In genomic region chr12:54243158-54243557, GRCm38 (mm10) we compare ENCODE assay signal across 24 mouse cellular contexts. TPM values are rescaled to one million over a fixed set of nuclear protein-coding genes. Genes with fewer than 3 reads are reported as not detected.
A peak's percentile ranks its signal among the peaks of the same experiment; 100 is the strongest.
DNase-seq lines count a peak whose midpoint lies in the region; ATAC-seq and TF ChIP-seq lines count a peak whose summit lies in the region.
"Had no signal": no experiment of that assay in that cellular context is flagged by ENCODE, and none has a peak within 500 bp of the region (broad histone marks: within the 10 kb centered on the region; RNA-seq: fewer than 3 reads in every experiment).

No protein-coding gene starts in this region.

- no peak for TF ChIP-seq CTCF in gastrocnemius, adult 2 months (IDR thresholded peaks at IDR 0.05)
- TF ChIP-seq CTCF in stomach, postnatal 0 days (IDR thresholded peaks at IDR 0.05; ENCODE audit: low read depth) = no peak

- H3K9ac ChIP-seq in limb, embryonic 14.5 days (ENCODE audit: low read depth, low read length, severe bottlenecking) = no peak overlapping the region
- H3K9ac ChIP-seq in stomach, postnatal 0 days (ENCODE audit: low read length) = no peak overlapping the region
- H3K9ac ChIP-seq: embryonic facial prominence, embryonic 12.5 days; forebrain, embryonic 13.5 days; forebrain, embryonic 15.5 days had no signal

- H3K4me3 ChIP-seq in gastrocnemius, adult 2 months = peak overlapping the region; percentile 54
- no peak overlapping the region for H3K4me3 ChIP-seq in limb, embryonic 14.5 days (replicated peaks; ENCODE audit: low read length)
- H3K4me3 ChIP-seq in limb, embryonic 10.5 days = no peak overlapping the region
- H3K4me3 ChIP-seq in stomach, postnatal 0 days (ENCODE audit: low read depth, low read length) = no peak overlapping the region
- H3K4me3 ChIP-seq: embryonic facial prominence, embryonic 10.5 days; embryonic facial prominence, embryonic 12.5 days; forebrain, embryonic 13.5 days; forebrain, embryonic 15.5 days had no signal

- peak overlapping the region; percentile 75 for H3K27ac ChIP-seq in gastrocnemius, adult 2 months
- H3K27ac ChIP-seq in limb, embryonic 14.5 days (replicated peaks; ENCODE audit: low read depth, low read length) = no peak overlapping the region
- H3K27ac ChIP-seq in limb, embryonic 10.5 days = no peak overlapping the region
- H3K27ac ChIP-seq in stomach, postnatal 0 days (replicated peaks) = no peak overlapping the region
- H3K27ac ChIP-seq: embryonic facial prominence, embryonic 10.5 days; embryonic facial prominence, embryonic 12.5 days; forebrain, embryonic 13.5 days; forebrain, embryonic 15.5 days had no signal

- ATAC-seq in limb, embryonic 14.5 days (ENCODE audit: low FRiP score, low read depth) = no peak
- 0 out of 2 replicates have a peak, but pooled peaks have one; percentile 26 for ATAC-seq in stomach, postnatal 0 days (ENCODE audit: low FRiP score, low TSS enrichment)
- ATAC-seq: activated CD4-positive, CD25-positive, alpha-beta regulatory T cell, adult 4 months; CD4-positive, CD25-positive, alpha-beta regulatory T cell, adult 4 months; forebrain, embryonic 13.5 days; forebrain, embryonic 15.5 days; Patski had no signal

- intact Hi-C loops in gastrocnemius, adult 2 months (cut with DNase I) = no loop called here
- intact Hi-C loops in gastrocnemius, postnatal 14 days (cut with DNase I; ENCODE audit: low total_unique reads) = loop anchor here (5.0 kb wide), 1 partner anchor 36 kb away; no protein-coding TSS in a partner anchor

- no peaks in the 10 kb centered on the region for H3K4me1 ChIP-seq in limb, embryonic 14.5 days (ENCODE audit: control insufficient read depth, insufficient read depth, low read length)
- no peaks in the 10 kb centered on the region for H3K4me1 ChIP-seq in limb, embryonic 10.5 days
- H3K4me1 ChIP-seq in stomach, postnatal 0 days (replicated peaks; ENCODE audit: control insufficient read depth, insufficient read depth) = no peaks in the 10 kb centered on the region
- H3K4me1 ChIP-seq: embryonic facial prominence, embryonic 10.5 days; embryonic facial prominence, embryonic 12.5 days; forebrain, embryonic 13.5 days; forebrain, embryonic 15.5 days had no signal

- WGBS in limb, embryonic 14.5 days = 77% methylated on average over 5 of the region's 5 CpGs
- WGBS in limb, embryonic 10.5 days = 92% methylated on average over 5 of the region's 5 CpGs
- WGBS in stomach, postnatal 0 days = 51% methylated on average over 5 of the region's 5 CpGs

- H3K36me3 ChIP-seq in limb, embryonic 14.5 days (ENCODE audit: control insufficient read depth, insufficient read depth, low read length) = no peaks in the 10 kb centered on the region
- no peaks in the 10 kb centered on the region for H3K36me3 ChIP-seq in limb, embryonic 10.5 days
- no peaks in the 10 kb centered on the region for H3K36me3 ChIP-seq in stomach, postnatal 0 days (ENCODE audit: control insufficient read depth, insufficient read depth, low read length)
- H3K36me3 ChIP-seq: embryonic facial prominence, embryonic 10.5 days; embryonic facial prominence, embryonic 12.5 days; forebrain, embryonic 15.5 days; G1E had no signal

- no peak overlapping the region for H3K4me2 ChIP-seq in limb, embryonic 14.5 days (replicated peaks; ENCODE audit: low read depth, low read length, severe bottlenecking)
- H3K4me2 ChIP-seq in stomach, postnatal 0 days (replicated peaks; ENCODE audit: low read depth) = no peak overlapping the region
- H3K4me2 ChIP-seq: embryonic facial prominence, embryonic 12.5 days; forebrain, embryonic 13.5 days; forebrain, embryonic 15.5 days had no signal

- H3K9me3 ChIP-seq in limb, embryonic 14.5 days (ENCODE audit: control insufficient read depth, low read length) = no peaks in the 10 kb centered on the region
- no peaks in the 10 kb centered on the region for H3K9me3 ChIP-seq in limb, embryonic 10.5 days (replicated peaks)
- H3K9me3 ChIP-seq in stomach, postnatal 0 days (ENCODE audit: control insufficient read depth, low read length) = no peaks in the 10 kb centered on the region
- H3K9me3 ChIP-seq: embryonic facial prominence, embryonic 10.5 days; embryonic facial prominence, embryonic 12.5 days; forebrain, embryonic 13.5 days; forebrain, embryonic 15.5 days had no signal

- TF ChIP-seq EP300 in stomach, postnatal 0 days (optimal IDR thresholded peaks at IDR 0.05) = no peak

- TF ChIP-seq POLR2A in limb, embryonic 14.5 days (IDR thresholded peaks at IDR 0.05; ENCODE audit: borderline replicate concordance, extremely low read depth, insufficient read depth, insufficient read length) = no peak

- DNase-seq in gastrocnemius, adult 2 months = peak; percentile 27
- no peak for DNase-seq in gastrocnemius, postnatal 14 days
- DNase-seq in limb, embryonic 14.5 days (ENCODE audit: low spot score) = peak; percentile 17
- DNase-seq in limb, embryonic 10.5 days (ENCODE audit: low spot score) = no peak
- no peak for DNase-seq in stomach, postnatal 0 days (ENCODE audit: low spot score)
- no peak for DNase-seq in spleen, adult 18-20 months
- DNase-seq: adrenal gland, adult 8-10 months; adrenal gland, postnatal 14 days; adrenal gland, postnatal 36 days; B cell, adult 2 months; cerebellum, adult 11-12 months; cerebellum, adult 2 months; cerebellum, adult 9-10 months; cerebellum, postnatal 10 days; cerebellum, postnatal 25 days had no signal

- H3K27me3 ChIP-seq in limb, embryonic 14.5 days (ENCODE audit: control insufficient read depth, insufficient read depth, low read length) = no peaks in the 10 kb centered on the region
- H3K27me3 ChIP-seq in limb, embryonic 10.5 days (ENCODE audit: low read depth, poor library complexity, severe bottlenecking) = no peaks in the 10 kb centered on the region
- no peaks in the 10 kb centered on the region for H3K27me3 ChIP-seq in stomach, postnatal 0 days (ENCODE audit: control insufficient read depth, insufficient read depth, low read length)
- H3K27me3 ChIP-seq: CH12.LX; embryonic facial prominence, embryonic 12.5 days; forebrain, embryonic 13.5 days; forebrain, embryonic 15.5 days; Patski had no signal

RNA-seq across cellular contexts. Expression of gene Egln3, which starts 39.5 kb away (rescaled TPM):
- 10 to 100 TPM; 27.8 to 73.6 TPM for total RNA-seq in gastrocnemius, adult 2 months (2021)
- 10 to 100 TPM; 14.0 to 14.1 TPM for total RNA-seq in gastrocnemius, postnatal 14 days (2021)
- 7.7 and 7.8 TPM in 2 replicates for polyA plus RNA-seq in limb, embryonic 14.5 days (2012; rRNA removed)
- polyA plus RNA-seq in limb, embryonic 14.5 days (2014; fragmentation: Nextera tagmentation; extraction: Ambion mirVana) = 5.6 and 7.1 TPM in 2 replicates
- polyA plus RNA-seq in limb, embryonic 10.5 days (2016; fragmentation: Nextera tagmentation; extraction: Ambion mirVana) = 2.8 and 2.9 TPM in 2 replicates
- 78.8 and 80.3 TPM in 2 replicates for polyA plus RNA-seq in stomach, postnatal 0 days (2015; fragmentation: Nextera tagmentation; extraction: Ambion mirVana)
- polyA plus RNA-seq: G1E had no signal

Comparison
In these comparisons a context has a peak if more than half of its experiments do, and no peak if none do; other contexts are left out.
1. DNase-seq: peak in gastrocnemius, adult 2 months (single experiment) and limb, embryonic 14.5 days (single experiment); none in gastrocnemius, postnatal 14 days (single experiment), limb, embryonic 10.5 days (single experiment), stomach, postnatal 0 days (single experiment) and spleen, adult 18-20 months (0 of 2).